Comparison of ENCODE assay signal across 8 mouse cellular contexts in the genomic region with DNA sequence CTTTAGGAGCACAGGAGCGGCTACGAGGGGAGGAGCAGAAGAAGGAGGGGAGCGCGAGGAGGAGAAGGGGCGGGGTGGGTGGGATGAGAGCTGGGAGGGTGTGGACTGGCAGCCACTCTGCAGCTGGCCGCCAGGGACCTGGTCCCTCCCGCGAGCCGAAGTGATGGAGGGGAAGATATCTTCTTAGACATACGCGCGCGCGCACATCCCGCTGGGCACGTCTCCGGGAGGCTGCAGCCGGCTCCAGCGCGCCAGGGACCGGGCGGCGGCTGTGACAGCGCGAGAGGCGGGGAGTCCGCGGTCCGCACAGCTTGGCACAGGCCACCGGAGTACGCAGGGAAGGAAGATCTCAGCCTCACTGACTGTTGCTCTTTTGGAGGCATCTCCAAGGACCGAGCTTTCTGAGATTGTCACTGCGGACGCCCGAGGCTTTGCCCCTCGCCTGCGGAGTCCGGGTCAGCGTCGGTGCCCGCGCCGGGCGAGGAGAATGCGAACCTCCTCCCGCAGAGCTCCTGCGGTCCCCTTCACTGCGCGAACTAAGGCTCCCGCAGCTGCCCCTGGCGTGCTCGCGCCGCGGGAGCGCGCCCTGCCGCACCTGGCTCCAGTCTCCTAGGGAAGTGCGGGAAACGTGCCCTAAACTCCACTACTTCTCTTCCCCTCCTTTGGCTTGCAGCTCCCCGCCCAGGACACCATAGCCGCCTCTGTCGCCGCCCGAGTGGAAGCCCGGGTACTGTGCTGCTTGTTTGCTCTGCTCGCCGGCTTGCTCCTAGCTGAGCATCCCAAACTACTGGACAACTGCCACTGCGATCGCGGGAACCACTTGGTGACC. TPM values are rescaled to one million over a fixed set of nuclear protein-coding genes. Genes with fewer than 3 reads are reported as not detected.
A peak's percentile ranks its signal among the peaks of the same experiment; 100 is the strongest.
DNase-seq lines count a peak whose midpoint lies in the region; ATAC-seq and TF ChIP-seq lines count a peak whose summit lies in the region.

A gene (plus strand): TSS at position 88 of the 829 bp plus-strand sequence.

- peak; percentile 75 for ATAC-seq in Patski
- ATAC-seq in forebrain, embryonic 12.5 days (ENCODE audit: low FRiP score), result peak; percentile 91
- ATAC-seq in megakaryocyte progenitor cell, adult 5-6 weeks (replicated peaks; ENCODE audit: poor library complexity), result peak; percentile 70

- CTCF ChIA-PET in Patski (lab: Charles Lee), result no interaction called here

- peak within 1 kb of the TSS; percentile 69 for H3K4me3 ChIP-seq in forebrain, embryonic 12.5 days (replicated peaks)

- TF ChIP-seq CTCF in Patski (IDR thresholded peaks at IDR 0.05), result no peak

- 0 out of 2 replicates have a peak within 1 kb of the TSS, but pooled peaks have one; percentile 13 for H3K27ac ChIP-seq in forebrain, embryonic 12.5 days

- POLR2A ChIA-PET in Patski (lab: Charles Lee), result interaction anchor here (0.6 kb wide), 1 partner anchor 101 kb away, joined by 4 read pairs; no protein-coding TSS in a partner anchor

- H3K36me3 ChIP-seq in forebrain, embryonic 12.5 days (replicated peaks), result no peaks in the 10 kb centered on the region

- H3K27me3 ChIP-seq in Patski, result peaks cover 8% of the 10 kb centered on the region
- H3K27me3 ChIP-seq in forebrain, embryonic 12.5 days, result peaks cover 24% of the 10 kb centered on the region

- DNase-seq in Patski (ENCODE audit: low read depth, low spot score) (no peak), adipocyte (ENCODE audit: low spot score) (no peak)
- DNase-seq in c-Kit-positive CD71-negative TER-119-negative erythroid progenitor cells, embryonic 14.5 days (ENCODE audit: low read depth), result peak; percentile 5
- peak; percentile 24 for DNase-seq in heart, postnatal 4 days
- peak; percentile 68 to 79 for DNase-seq in left cerebral cortex, adult 18-20 months (ENCODE audit: low spot score in 2 of 2)
- peak; percentile 80 for DNase-seq in right cerebral cortex, postnatal 14 days

- under 1% methylated on average over 67 of the region's 71 CpGs for WGBS in forebrain, embryonic 12.5 days

- H3K4me2 ChIP-seq in forebrain, embryonic 12.5 days, result peak within 1 kb of the TSS; percentile 93

- H3K9me3 ChIP-seq in forebrain, embryonic 12.5 days, result no peaks in the 10 kb centered on the region

- H3K4me1 ChIP-seq in forebrain, embryonic 12.5 days, result peaks cover 15% of the 10 kb centered on the region

- in situ Hi-C loops in Patski (cut with MboI; ENCODE audit: low pct_unique_long_range_greater_than_20kb), result no loop called here

- H3K9ac ChIP-seq in forebrain, embryonic 12.5 days, result peak within 1 kb of the TSS; percentile 58

RNA-seq across cellular contexts. Expression of the gene that starts here (rescaled TPM):
- 0.17 TPM for polyA plus RNA-seq in Patski (2021)
- polyA plus RNA-seq in forebrain, embryonic 12.5 days (2016; fragmentation: Nextera tagmentation; extraction: Ambion mirVana), result 3.8 and 4.1 TPM in 2 replicates
- total RNA-seq in heart, postnatal 4 days (2021), result 1 to 10 TPM in 1 of 2 experiments, under 1 TPM in 1; 0.77 to 1.0 TPM
- total RNA-seq in left cerebral cortex, adult 18-20 months (2021), result 1 to 10 TPM; 4.7 to 5.5 TPM
- total RNA-seq in megakaryocyte progenitor cell, adult 5-6 weeks (2015), result not detected in 2 replicates
- total RNA-seq in megakaryocyte progenitor cell, adult 5-6 weeks (2017), result 0.07 TPM in 1 of 2 replicates, not detected in the other

Comparison
In these comparisons a context has a peak if more than half of its experiments do, and no peak if none do; other contexts are left out.
1. Peak in ATAC-seq in Patski; RNA of the gene not detected or under 1 TPM.
2. Peak in ATAC-seq in megakaryocyte progenitor cell, adult 5-6 weeks; RNA of the gene not detected or under 1 TPM.
3. DNase-seq: peak in c-Kit-positive CD71-negative TER-119-negative erythroid progenitor cells, embryonic 14.5 days (single experiment), heart, postnatal 4 days (single experiment), left cerebral cortex, adult 18-20 months (2 of 2) and right cerebral cortex, postnatal 14 days (single experiment); none in Patski (single experiment) and adipocyte (single experiment).
4. Peak in every context shown above with its lines, with median percentiles within 50 percentile points of each other: ATAC-seq.